Mouse (Mus musculus) E14TG2a.4 (cell line): ENCODE measurements around the gene Ccdc81.

Source experiments
- CTCF ChIP-seq: conservative IDR thresholded peaks from 2 replicates; pipeline ENCODE4 v1.5.1; 2014; ENCODE audit warnings: low read length
- POU5F1 ChIP-seq: IDR thresholded peaks from 2 replicates; pipeline ENCODE4 v1.6.1; 2014; ENCODE audit warnings: low read length, borderline replicate concordance

GRCm38 (mm10) chr7:89909711-89910110 lies 6.3 kb upstream of the Ccdc81 start:
- TF ChIP-seq CTCF (no peak), POU5F1 (no peak)
